In genomic region chr2:178594177-178594576, GRCm38 (mm10) we compare ENCODE assay signal across 11 mouse cellular contexts.
DNase-seq lines count a peak whose midpoint lies in the region; ATAC-seq and TF ChIP-seq lines count a peak whose summit lies in the region.
"Had no signal": no experiment of that assay in that cellular context is flagged by ENCODE, and none has a peak within 500 bp of the region (broad histone marks: within the 10 kb centered on the region; RNA-seq: fewer than 3 reads in every experiment).

No protein-coding gene starts in this region.

- H3K4me2 ChIP-seq in midbrain, postnatal 0 days (ENCODE audit: low read depth, low read length, poor library complexity, severe bottlenecking): no peak overlapping the region
- H3K4me2 ChIP-seq: limb, embryonic 13.5 days had no signal

- no peak overlapping the region for H3K9ac ChIP-seq in midbrain, postnatal 0 days (replicated peaks; ENCODE audit: low read length, poor library complexity, severe bottlenecking)
- H3K9ac ChIP-seq: limb, embryonic 13.5 days had no signal

- ATAC-seq in hematopoietic stem cell, adult 5-6 weeks (replicated peaks in 1 of 2; ENCODE audit: insufficient read depth in 1 of 2, low FRiP score in 2 of 2, low TSS enrichment in 1 of 2, low read depth in 1 of 2, poor library complexity in 2 of 2, severe bottlenecking in 2 of 2): peak; percentile 29 to 49
- ATAC-seq in midbrain, postnatal 0 days (ENCODE audit: low FRiP score): no peak

- TF ChIP-seq CTCF in lung, adult 2 months (IDR thresholded peaks at IDR 0.05; ENCODE audit: insufficient read depth, low read length): no peak
- TF ChIP-seq CTCF in midbrain, postnatal 0 days (IDR thresholded peaks at IDR 0.05): no peak

- H3K4me3 ChIP-seq in lung, adult 2 months (replicated peaks; ENCODE audit: extremely low read depth, low read depth, low read length): no peak overlapping the region
- H3K4me3 ChIP-seq in midbrain, postnatal 0 days (ENCODE audit: low read depth, low read length): no peak overlapping the region
- H3K4me3 ChIP-seq: limb, embryonic 13.5 days had no signal

- no peaks in the 10 kb centered on the region for H3K36me3 ChIP-seq in midbrain, postnatal 0 days (ENCODE audit: insufficient read depth, low read length)
- H3K36me3 ChIP-seq: limb, embryonic 13.5 days had no signal

- no peak for TF ChIP-seq POLR2A in lung, adult 2 months (IDR thresholded peaks at IDR 0.05; ENCODE audit: borderline replicate concordance, extremely low read depth, low read depth, low read length)

- no peaks in the 10 kb centered on the region for H3K27me3 ChIP-seq in midbrain, postnatal 0 days (ENCODE audit: insufficient read depth, low read length)
- H3K27me3 ChIP-seq: limb, embryonic 13.5 days had no signal

- H3K9me3 ChIP-seq in midbrain, postnatal 0 days (ENCODE audit: low read length): no peaks in the 10 kb centered on the region
- H3K9me3 ChIP-seq: limb, embryonic 13.5 days had no signal

- DNase-seq in lung, adult 18-20 months: peak; percentile 19 to 29
- DNase-seq in lung, adult 2 months: no peak
- DNase-seq in R1 (ENCODE audit: low read depth, low spot score) (peak; percentile 98), MN1 (ENCODE audit: low spot score) (no peak)
- DNase-seq in midbrain, postnatal 0 days (ENCODE audit: low spot score): peak; percentile 45
- DNase-seq in cerebellum, postnatal 25 days: no peak
- DNase-seq: adrenal gland, adult 2 months; cerebellum, adult 2 months had no signal

- H3K27ac ChIP-seq in midbrain, postnatal 0 days (ENCODE audit: low read depth, low read length): no peak overlapping the region
- H3K27ac ChIP-seq: limb, embryonic 13.5 days; stomach, postnatal 0 days had no signal

- WGBS in lung, adult 2 months: 17% methylated on average over 6 of the region's 6 CpGs
- whole genome bisulfite sequencing in midbrain, postnatal 0 days: 32% methylated on average over 6 of the region's 6 CpGs

- no peaks in the 10 kb centered on the region for H3K4me1 ChIP-seq in lung, adult 2 months (ENCODE audit: control insufficient read depth, insufficient read depth, low read length)
- no peaks in the 10 kb centered on the region; the same call in 1 of the 2 replicates for H3K4me1 ChIP-seq in midbrain, postnatal 0 days (ENCODE audit: insufficient read depth, low read length)

Comparison
In these comparisons a context has a peak if more than half of its experiments do, and no peak if none do; other contexts are left out.
1. DNase-seq: peak in lung, adult 18-20 months (2 of 2), R1 (single experiment) and midbrain, postnatal 0 days (single experiment); none in lung, adult 2 months (single experiment), MN1 (single experiment) and cerebellum, postnatal 25 days (0 of 2).